Mouse (Mus musculus): ENCODE data around the gene Gpatch11. TPM values are rescaled to one million over a fixed set of nuclear protein-coding genes. Genes with fewer than 3 reads are reported as not detected.
A peak's percentile ranks its signal among the peaks of the same experiment; 100 is the strongest.
"Not testable (repeated sequence)": the region's sequence is repeated elsewhere in the genome, so short reads cannot be mapped to it uniquely, and the experiment has no call there.

Gene Gpatch11
- total RNA-seq (2017) = 22.2 and 36.1 TPM in 2 replicates

- ATAC-seq (replicated peaks; ENCODE audit: low read depth, poor library complexity, severe bottlenecking) = peak; percentile 94
Measured at GRCm38 (mm10) chr17:78834856-78835835, at the start of gene Gpatch11, which contains the start of gene Heatr5b. Gene Gpatch11 (plus strand): TSS chr17:78835567. Gene Heatr5b (minus strand): TSS chr17:78835364.

DNA sequence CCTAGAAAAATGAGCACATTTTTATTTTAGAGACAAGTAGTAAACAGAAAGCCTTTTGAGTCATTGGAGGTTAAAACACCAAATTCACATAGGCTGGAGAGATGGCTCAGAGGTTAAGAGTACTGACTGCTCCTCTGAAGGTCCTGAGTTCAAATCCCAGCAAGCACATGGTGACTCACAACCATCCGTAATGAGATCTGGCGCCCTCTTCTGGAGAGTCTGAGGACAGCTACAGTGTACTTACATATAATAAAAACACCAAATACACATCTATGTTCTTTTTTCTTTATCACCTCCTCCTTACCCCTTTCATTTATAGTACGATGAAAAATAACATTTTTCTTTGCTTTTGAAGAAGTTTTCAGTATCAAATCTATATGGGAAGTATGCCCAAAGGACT lies 47.1 kb upstream of the Gpatch11 start:
- not testable (repeated sequence) for ATAC-seq (replicated peaks; ENCODE audit: low read depth, poor library complexity, severe bottlenecking)

DNA sequence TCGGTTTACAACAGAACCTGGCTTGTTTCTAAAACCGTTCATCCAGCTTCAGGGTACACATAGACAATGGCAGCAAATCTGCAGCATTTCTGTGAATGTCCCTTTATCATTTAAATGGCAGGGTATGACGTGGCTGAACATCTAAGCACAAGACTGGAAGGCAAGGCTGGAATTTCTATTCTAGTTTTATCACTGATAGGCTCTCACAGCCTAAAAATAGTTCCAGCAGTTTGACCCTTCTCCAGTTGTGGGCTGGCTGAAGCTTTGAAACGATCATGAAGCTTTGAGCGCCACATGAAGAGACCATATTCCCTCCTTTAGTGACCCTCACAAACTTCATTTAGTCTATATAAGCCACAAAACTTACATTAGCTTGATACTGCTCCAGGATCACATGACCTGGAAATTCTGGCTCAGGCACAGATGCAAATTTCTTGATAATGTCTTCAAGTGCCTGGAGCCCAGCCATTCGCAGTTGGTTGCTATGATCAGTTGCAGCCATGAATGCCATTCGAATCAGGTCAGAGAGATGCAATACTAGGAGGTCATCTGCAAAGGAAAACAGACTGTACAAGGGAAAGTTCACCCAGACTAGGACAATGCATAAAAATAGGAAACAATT lies 44.2 kb upstream of the Gpatch11 start:
- ATAC-seq (replicated peaks; ENCODE audit: low read depth, poor library complexity, severe bottlenecking) = no peak

DNA sequence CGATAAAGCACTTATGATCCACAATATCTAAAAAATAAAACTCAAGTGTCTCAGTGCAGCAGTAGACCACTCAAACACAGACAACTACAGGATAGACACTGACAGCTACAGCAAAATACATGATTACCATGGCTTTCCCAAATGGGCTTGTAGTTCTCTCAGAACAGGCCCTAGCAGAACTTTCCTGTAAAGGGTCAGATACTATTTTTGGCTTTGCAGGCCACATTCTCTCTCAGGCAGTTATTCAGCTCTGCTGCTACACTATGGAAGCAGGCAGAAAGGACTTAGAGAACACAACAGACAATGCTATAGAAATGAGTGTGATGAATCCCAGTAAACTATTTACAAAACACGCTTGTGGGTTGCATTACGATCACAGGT lies 43.7 kb upstream of the Gpatch11 start:
- ATAC-seq (replicated peaks; ENCODE audit: low read depth, poor library complexity, severe bottlenecking) = no peak

- no peak for ATAC-seq (replicated peaks; ENCODE audit: low read depth, poor library complexity, severe bottlenecking)
Measured at GRCm38 (mm10) chr17:78792122-78792521, 43.2 kb upstream of the Gpatch11 start.

- peak; percentile 42; the same call in 1 of the 2 replicates for ATAC-seq (replicated peaks; ENCODE audit: low read depth, poor library complexity, severe bottlenecking)
Measured at GRCm38 (mm10) chr17:78794390-78794789, 41.0 kb upstream of the Gpatch11 start.

- ATAC-seq (replicated peaks; ENCODE audit: low read depth, poor library complexity, severe bottlenecking) = no peak
Measured at GRCm38 (mm10) chr17:78797222-78797621, 38.1 kb upstream of the Gpatch11 start.

DNA sequence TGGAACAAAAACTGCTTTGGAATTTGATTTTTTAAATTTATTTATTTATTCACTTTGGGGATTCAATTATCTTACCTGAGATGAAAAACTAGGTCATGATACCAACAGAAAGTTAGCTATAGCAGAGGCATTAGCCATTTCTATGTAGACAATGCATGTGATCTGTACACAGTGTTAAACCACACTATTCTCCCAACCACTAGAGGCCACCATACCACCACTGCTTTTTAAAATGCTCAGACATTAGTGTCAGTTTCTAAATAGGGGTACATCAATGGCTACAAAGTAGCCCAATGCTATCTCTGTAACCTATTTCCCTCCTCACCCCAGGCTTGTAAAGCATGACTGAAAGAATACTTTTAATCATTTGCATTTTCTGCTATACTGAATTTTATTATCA lies 26.3 kb upstream of the Gpatch11 start:
- peak; percentile 66 for ATAC-seq (replicated peaks; ENCODE audit: low read depth, poor library complexity, severe bottlenecking)

DNA sequence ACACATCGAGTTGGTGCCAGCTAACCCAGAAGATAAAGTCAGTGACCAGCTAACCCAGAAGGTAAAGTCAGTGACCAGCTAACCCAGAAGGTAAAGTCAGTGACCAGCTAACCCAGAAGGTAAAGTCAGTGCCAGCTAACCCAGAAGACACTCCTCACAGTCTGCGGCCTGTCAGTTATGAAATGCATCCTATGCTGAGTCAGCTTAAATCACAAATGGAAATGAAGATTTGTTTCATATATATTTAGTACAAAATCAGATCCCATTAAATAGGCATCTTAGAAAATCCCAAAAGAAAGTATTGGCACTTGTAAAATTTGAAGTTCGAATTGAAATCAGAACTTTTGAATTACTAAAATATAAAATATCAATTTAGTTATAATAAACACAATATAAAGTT lies 25.8 kb upstream of the Gpatch11 start:
- no peak for ATAC-seq (replicated peaks; ENCODE audit: low read depth, poor library complexity, severe bottlenecking)

DNA sequence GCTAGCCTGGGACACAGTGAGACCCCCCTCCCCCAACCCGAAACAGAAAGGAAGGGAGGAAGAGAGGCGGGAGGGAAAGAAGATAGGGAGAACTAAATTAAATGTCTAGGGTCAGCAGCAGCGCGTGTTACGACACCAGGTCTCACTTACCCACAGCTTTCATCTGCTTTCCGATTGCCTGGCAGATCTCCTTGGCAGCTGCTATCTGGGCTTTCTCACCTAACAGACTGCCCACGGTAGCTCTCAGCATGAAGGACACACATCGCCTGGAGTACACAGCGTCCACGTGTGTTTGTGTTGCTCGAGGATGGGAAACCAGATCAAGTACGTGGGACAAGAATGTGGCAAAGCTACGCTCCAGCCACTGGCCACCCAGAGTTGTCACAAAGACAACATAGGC lies 11.0 kb upstream of the Gpatch11 start:
- ATAC-seq (replicated peaks; ENCODE audit: low read depth, poor library complexity, severe bottlenecking) = no peak

- 0 out of 2 replicates have a peak, but pooled peaks have one; percentile 10 for ATAC-seq (replicated peaks; ENCODE audit: low read depth, poor library complexity, severe bottlenecking)
Measured at GRCm38 (mm10) chr17:78836056-78836455, 689 bp downstream of the Gpatch11 start.

- no peak for ATAC-seq (replicated peaks; ENCODE audit: low read depth, poor library complexity, severe bottlenecking)
Measured at GRCm38 (mm10) chr17:78842271-78842928, 7.0 kb downstream of the Gpatch11 start.

DNA sequence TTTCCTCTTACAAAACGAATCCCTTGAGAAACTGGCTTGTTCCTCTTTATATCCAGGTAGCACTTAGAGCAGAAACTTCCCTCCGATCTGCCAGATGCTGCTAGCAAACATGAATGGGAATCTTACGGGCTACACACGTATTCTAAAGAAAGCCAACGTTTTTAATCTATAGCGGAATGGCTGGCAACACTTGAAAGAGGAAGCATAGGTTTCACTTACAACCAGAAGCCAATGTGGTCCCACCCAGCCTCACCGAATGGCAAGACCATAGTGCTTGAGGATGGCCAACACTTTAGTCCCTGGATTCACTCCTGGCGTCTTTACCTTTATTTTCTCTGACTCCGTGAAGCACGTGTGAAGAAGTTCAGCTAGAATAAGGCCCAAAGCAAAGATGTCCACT lies 20.9 kb downstream of the Gpatch11 start:
- ATAC-seq (replicated peaks; ENCODE audit: low read depth, poor library complexity, severe bottlenecking) = no peak

DNA sequence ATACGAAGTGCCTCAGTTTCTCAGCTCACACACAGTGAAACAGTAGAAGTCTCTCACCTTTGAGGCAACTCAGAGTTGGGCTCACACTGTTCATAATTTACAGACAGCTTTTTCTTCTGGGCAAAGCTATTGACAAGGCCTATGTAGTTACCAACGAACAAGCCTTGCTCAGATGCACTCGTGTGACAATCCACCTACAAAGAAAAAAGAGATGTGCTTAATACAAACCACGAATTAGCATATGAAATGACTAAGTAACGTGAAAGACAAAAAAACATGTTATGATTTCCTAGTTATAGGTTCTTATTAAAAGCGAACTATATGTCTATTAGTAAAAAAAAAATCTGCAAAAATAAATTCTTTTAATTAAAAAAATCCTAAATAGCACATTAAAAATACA lies 38.5 kb downstream of the Gpatch11 start:
- no peak for ATAC-seq (replicated peaks; ENCODE audit: low read depth, poor library complexity, severe bottlenecking)

GRCm38 (mm10) chr17:78881878-78882304 lies 46.5 kb downstream of the Gpatch11 start:
- ATAC-seq (replicated peaks; ENCODE audit: low read depth, poor library complexity, severe bottlenecking) = peak; percentile 46

DNA sequence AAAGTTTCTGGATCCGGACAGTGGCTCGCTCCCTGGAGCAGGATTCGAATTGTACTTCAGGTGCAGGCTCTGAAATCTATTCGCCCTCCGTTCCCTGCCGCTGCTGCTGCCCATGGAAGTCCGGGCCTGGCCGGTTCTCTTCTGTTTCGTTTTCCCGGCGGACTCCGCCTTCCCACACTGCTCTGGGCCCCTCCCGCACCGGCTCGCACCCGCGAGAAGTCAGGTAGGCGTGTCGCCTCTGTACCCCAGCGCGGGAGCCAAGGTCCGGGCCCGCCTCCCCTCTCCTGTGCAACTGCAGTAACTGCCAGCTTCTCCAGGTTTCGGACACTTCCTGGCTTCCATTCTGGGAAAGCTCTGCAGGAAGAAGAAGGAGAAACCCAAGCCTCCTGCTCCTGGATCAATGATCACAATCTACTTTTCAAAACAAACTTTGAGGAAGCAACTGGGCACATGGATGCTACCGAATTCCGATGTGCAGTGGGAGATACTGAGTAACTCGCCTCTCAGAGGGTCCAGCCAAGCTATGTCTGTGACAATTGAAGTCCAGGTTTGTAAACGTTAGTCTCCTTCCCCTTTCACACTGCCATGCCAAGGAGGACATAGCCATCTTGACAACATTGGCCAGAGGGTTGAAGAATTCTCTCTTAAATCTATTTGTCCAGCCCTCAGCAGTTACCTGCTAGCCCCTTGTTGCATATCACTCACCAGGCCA lies 47.2 kb downstream of the Gpatch11 start, which contains the start of gene Eif2ak2:
Gene Eif2ak2, minus strand, starts transcription at position 173 of the 712 bp plus-strand sequence.
- ATAC-seq (replicated peaks; ENCODE audit: low read depth, poor library complexity, severe bottlenecking) = peak; percentile 98

- no peak for ATAC-seq (replicated peaks; ENCODE audit: low read depth, poor library complexity, severe bottlenecking)
Measured at GRCm38 (mm10) chr17:78883291-78883690, 47.9 kb downstream of the Gpatch11 start.

DNA sequence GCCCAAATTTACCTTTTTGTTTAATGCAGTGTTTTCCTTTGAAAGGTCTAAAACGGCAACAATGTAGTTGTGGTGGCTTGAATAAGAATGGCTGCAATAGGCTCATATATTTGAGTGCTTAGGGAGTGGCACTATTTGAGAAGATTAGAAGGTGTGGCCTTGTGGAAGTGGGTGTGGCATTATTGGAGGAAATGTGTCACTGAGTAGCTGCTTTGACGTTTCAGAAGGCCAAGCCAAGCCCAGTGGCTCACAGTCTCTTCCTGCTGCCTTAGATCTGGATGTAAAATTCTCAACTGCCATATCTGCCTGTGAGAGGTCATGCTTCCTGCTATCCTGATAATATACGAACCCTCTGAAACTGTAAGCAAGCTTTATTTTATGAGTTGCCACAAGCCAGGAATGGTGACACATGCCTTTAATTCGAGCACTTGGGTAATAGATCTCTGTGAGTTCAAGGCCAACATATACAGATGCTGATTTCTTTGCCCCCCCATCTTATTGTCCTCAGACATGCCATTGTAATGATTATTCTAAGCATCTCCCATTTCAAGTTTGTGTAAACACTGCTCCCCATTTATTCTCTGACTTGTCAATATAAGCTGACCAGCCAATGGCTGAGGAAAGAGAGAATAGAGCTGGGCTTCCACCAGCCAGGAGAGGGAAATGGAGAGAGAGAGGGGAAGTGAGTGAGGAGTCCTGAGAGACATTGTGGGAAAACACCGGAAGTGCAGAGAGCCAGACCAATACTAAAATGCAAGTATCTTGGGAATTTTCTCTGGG lies 50.1 kb downstream of the Gpatch11 start:
- ATAC-seq (replicated peaks; ENCODE audit: low read depth, poor library complexity, severe bottlenecking) = no peak

GRCm38 (mm10) chr17:78888554-78888953 lies 53.2 kb downstream of the Gpatch11 start:
- no peak for ATAC-seq (replicated peaks; ENCODE audit: low read depth, poor library complexity, severe bottlenecking)
